Comparison of ENCODE assay signal across 30 mouse cellular contexts in the genomic region with DNA sequence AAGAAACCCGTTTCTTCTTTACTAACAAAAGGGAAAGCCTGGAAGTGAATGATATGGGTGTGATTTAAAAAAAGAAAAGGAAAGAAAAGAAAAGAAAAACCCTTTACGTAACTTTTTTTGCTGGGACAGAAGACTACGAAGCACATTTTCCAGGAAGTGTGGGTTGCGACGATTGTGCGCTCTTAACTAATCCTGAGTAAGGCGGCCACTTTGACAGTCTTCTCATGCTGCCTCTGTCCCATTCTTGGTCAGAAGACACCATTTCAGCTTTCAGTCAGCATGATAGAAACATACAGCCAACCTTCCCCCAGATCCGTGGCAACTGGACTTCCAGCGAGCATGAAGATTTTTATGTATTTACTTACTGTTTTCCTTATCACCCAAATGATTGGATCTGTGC. TPM values are rescaled to one million over a fixed set of nuclear protein-coding genes. Genes with fewer than 3 reads are reported as not detected.
"Had no signal": no experiment of that assay in that cellular context is flagged by ENCODE, and none has a peak within 500 bp of the region (broad histone marks: within the 10 kb centered on the region; RNA-seq: fewer than 3 reads in every experiment).

A gene (plus strand): TSS at position 268 of the 400 bp plus-strand sequence.

- H3K9ac ChIP-seq: limb, embryonic 13.5 days; liver, embryonic 12.5 days; liver, embryonic 15.5 days; lung, embryonic 15.5 days; neural tube, embryonic 12.5 days; neural tube, embryonic 15.5 days had no signal

- H3K4me3 ChIP-seq: limb, embryonic 10.5 days; limb, embryonic 13.5 days; liver, embryonic 12.5 days; liver, embryonic 15.5 days; lung, embryonic 15.5 days; neural tube, embryonic 12.5 days; neural tube, embryonic 15.5 days had no signal

- H3K27me3 ChIP-seq: limb, embryonic 13.5 days; liver, embryonic 12.5 days; liver, embryonic 15.5 days; lung, embryonic 15.5 days; neural tube, embryonic 12.5 days; neural tube, embryonic 15.5 days had no signal

- H3K36me3 ChIP-seq: limb, embryonic 10.5 days; limb, embryonic 13.5 days; liver, embryonic 12.5 days; liver, embryonic 15.5 days; lung, embryonic 15.5 days; neural tube, embryonic 12.5 days; neural tube, embryonic 15.5 days had no signal

- ATAC-seq: intestine, postnatal 0 days; liver, embryonic 12.5 days had no signal

- H3K4me2 ChIP-seq: limb, embryonic 13.5 days; liver, embryonic 12.5 days; liver, embryonic 15.5 days; lung, embryonic 15.5 days; midbrain, embryonic 11.5 days; neural tube, embryonic 12.5 days; neural tube, embryonic 15.5 days had no signal

- H3K27ac ChIP-seq: kidney, postnatal 0 days; limb, embryonic 10.5 days; limb, embryonic 13.5 days; liver, embryonic 12.5 days; liver, embryonic 15.5 days; lung, embryonic 15.5 days; neural tube, embryonic 12.5 days; neural tube, embryonic 15.5 days had no signal

- H3K4me1 ChIP-seq: limb, embryonic 10.5 days; limb, embryonic 13.5 days; liver, embryonic 12.5 days; liver, embryonic 15.5 days; lung, embryonic 15.5 days; neural tube, embryonic 12.5 days; neural tube, embryonic 15.5 days had no signal

- DNase-seq: kidney, adult 2 months; kidney, postnatal 25 days; liver; lung, adult 18-20 months; lung, postnatal 10 days; lung, postnatal 36 days; midbrain, embryonic 14.5 days; right cerebral cortex, adult 18-20 months; right cerebral cortex, postnatal 14 days; right cerebral cortex, postnatal 4 days; thymus, adult 2 months; thymus, postnatal 36 days had no signal

- H3K9me3 ChIP-seq: limb, embryonic 10.5 days; limb, embryonic 13.5 days; liver, embryonic 12.5 days; liver, embryonic 15.5 days; lung, embryonic 15.5 days; neural tube, embryonic 12.5 days; neural tube, embryonic 15.5 days had no signal

RNA-seq across cellular contexts. Expression of the gene that starts here (rescaled TPM):
- total RNA-seq: layer of hippocampus, adult 8-10 months; layer of hippocampus, postnatal 10 days; left cerebral cortex, adult 8-10 months; left cerebral cortex, postnatal 14 days; megakaryocyte-erythroid progenitor cell, adult 5-6 weeks; midbrain, postnatal 0 days had no signal
- polyA plus RNA-seq: intestine, postnatal 0 days; kidney, embryonic 14.5 days; kidney, postnatal 0 days; limb, embryonic 10.5 days; limb, embryonic 13.5 days; liver, embryonic 12.5 days; liver, embryonic 15.5 days; lung, embryonic 15.5 days; midbrain, embryonic 11.5 days; midbrain, embryonic 14.5 days; midbrain, postnatal 0 days; neural tube, embryonic 12.5 days; neural tube, embryonic 15.5 days; stomach, embryonic 16.5 days had no signal
